Mouse (Mus musculus): Measurements from ENCODE around the gene Man1b1.

Gene Man1b1

DNA sequence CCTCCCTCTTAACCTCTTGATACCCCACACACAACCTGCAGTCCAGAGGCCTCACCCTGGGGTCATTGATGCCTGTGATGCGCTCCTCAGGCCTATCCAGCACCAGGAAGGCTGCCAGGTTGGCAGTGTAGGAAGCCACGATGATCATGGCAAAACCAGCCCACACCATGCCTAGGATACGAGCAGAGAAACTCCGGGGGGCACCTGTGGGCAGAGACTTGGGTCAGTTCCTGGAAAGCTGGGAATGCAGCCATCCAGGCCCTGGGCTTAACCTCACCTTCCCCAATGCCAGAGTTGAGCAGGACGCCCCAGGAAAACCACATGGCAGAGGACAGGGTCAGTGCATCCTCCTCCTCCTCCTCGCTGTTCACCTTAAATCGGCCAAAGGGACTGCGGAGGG lies 35.0 kb upstream of the Man1b1 start:
- POLR2A ChIA-PET: interaction anchor here in 3 of 4 experiments (0.5 to 2.0 kb wide), 4 partner anchors 17 to 70 kb away, joined by 3 to 7 read pairs (median 4); partner anchors contain the start of genes Anapc2 (in 1 of the 3) and Ssna1 (in 1 of the 3)
- CTCF ChIA-PET: interaction anchor here (0.5 to 2.5 kb wide), 5 partner anchors 18 to 103 kb away, joined by 3 to 6 read pairs (median 5); no protein-coding TSS in a partner anchor

DNA sequence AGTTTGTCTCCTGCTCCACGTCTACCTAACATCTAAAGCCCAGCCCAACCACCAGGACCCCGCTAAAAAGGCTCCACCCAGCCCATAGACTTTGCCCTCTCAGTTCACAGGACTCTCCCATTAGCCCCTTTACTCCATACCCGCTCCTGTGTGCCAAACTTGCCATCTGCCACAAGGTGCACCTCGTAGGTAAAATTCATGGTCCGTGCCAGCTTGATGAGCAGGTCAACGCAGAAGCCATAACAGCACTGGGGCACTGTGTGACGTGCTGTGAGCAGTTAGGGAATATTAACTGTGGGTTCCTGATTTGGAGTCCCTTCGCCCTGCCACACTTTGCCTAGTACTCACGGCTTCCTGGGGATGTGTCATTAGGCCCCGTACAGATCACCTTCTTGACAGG lies 34.1 kb upstream of the Man1b1 start:
- POLR2A ChIA-PET: interaction anchor here in 1 of 4 experiments (1.0 kb wide), 1 partner anchor 13 kb away, joined by 3 read pairs; no protein-coding TSS in a partner anchor
- CTCF ChIA-PET: interaction anchor here in 2 of 4 experiments (1.2 to 2.5 kb wide), 2 partner anchors 19 kb away, joined by 4 to 6 read pairs; no protein-coding TSS in a partner anchor

DNA sequence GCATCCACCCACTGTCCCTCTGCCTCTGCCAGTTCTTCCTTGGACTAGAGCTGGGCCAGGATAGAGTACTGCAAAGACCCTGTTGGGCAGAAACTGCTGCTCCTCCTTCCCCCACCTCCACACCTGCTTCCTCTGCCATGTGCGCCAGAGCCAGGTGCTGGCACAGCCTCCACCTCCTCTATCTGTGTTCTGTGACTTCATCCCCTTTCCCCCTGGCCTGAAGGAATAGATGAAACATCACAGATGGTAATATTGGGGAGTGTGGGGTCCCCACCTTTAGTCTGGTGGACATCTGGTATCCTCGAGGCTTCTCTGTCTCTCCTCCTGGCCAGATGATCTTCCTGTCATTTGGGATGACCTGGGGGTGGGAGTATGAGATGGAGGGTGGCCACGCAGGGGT lies 28.7 kb upstream of the Man1b1 start:
- ChIA-PET CTCF (interaction anchor here in 2 of 4 experiments (0.9 to 2.0 kb wide), 2 partner anchors 11 to 24 kb away, joined by 3 to 10 read pairs; no protein-coding TSS in a partner anchor), POLR2A (interaction anchor here in 2 of 4 experiments (1.0 to 4.2 kb wide), 2 partner anchors 8 to 13 kb away, joined by 3 to 25 read pairs; partner anchors contain the start of gene Lrrc26 (in 1 of the 2))

DNA sequence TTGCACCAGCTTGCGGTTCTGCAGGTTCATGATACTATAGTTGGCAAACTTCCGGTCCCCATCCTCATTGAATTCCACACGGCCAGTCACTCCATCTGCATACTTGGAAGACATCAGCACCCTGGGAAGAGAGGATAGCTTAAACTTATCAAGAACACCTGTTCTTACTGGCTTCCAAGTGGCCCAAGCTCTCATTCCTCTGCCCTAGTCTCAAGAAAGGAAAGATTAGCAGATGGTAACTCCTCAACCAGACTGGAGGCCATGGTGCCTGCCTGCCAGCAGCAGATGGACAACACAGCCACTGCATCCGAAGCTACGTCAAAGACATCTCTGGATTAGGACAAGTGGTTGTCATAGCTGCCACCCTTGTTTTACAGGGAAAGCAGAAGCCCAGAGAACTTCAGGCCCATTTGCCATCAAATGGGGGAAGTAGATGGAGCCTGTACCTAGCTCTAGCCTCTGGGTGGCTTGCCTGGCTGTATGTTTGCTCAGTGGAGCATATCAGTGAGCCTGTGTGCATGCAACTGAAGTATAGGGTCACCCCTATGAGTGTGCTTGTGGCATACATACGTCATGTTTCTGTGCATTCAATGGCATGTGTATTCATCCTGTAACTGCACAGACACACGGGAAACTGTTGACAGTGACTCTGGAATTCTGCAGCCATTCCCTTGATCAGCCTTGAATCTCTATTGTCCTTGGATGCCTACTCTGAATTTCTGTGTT lies 28.0 kb upstream of the Man1b1 start:
- CTCF ChIA-PET: interaction anchor here (0.5 to 2.0 kb wide), 11 partner anchors 11 to 244 kb away, joined by 3 to 10 read pairs (median 4); partner anchors contain the start of gene Lrrc26 (in 1 of the 4)

DNA sequence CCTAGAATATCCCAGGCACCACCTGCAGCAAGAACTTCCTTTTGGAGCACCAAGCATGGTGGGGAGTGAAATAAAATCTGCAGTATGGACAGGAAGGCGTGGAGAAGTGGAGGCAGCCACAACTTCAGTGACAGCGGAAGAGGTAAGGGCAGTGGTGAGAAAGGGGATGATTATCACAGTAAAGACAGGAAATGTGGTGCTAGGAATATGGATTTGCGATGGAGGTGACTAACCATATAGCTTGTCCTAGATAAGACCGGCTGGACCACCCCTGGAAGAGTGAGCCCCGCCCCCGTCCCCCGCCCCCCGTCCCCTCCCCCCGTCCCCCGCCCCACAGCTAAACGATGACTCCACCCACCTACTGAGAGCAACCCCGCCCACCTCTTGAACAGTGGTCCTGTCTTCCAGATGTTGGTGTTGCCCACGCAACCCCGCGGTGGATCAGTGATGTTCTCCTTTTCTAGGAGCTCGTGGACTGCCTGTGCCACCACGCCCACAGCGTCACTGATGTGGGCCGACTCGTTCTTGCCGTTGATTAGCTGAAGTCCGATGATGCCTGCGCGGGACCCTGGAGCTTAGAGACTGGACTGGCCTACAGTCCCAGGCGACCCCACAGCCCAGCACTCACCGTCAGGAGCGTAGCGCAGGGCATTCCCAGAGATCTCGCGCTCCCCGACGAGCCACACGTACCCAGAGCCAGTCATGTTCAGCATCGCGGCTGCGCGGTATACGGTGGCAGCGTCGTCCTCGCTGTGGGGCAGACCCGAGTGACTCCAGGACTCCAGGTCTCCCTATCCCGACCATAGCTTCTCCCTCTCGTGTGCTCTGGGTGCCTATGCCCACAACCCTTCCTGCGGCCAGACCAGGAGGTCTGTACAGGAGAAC lies 27.2 kb upstream of the Man1b1 start:
- ChIA-PET POLR2A (interaction anchor here in 3 of 4 experiments (0.7 to 4.2 kb wide), 21 partner anchors 11 to 219 kb away, joined by 3 to 25 read pairs (median 4); partner anchors contain the start of genes Anapc2 (in 1 of the 3), Entpd2 (in 1 of the 3), Lrrc26 (in 1 of the 3) and Man1b1 (in 1 of the 3)), CTCF (interaction anchor here (0.5 to 2.0 kb wide), 15 partner anchors 10 to 245 kb away, joined by 3 to 10 read pairs (median 4); partner anchors contain the start of genes Anapc2 (in 1 of the 4), Clic3 (in 1 of the 4), Lrrc26 (in 1 of the 4) and Ssna1 (in 1 of the 4))

More for the DNA sequence above, 28.0 kb upstream of the Man1b1 start:
- POLR2A ChIA-PET: interaction anchor here in 2 of 4 experiments (0.7 to 4.2 kb wide), 19 partner anchors 8 to 123 kb away, joined by 3 to 25 read pairs (median 4); partner anchors contain the start of genes Anapc2 (in 1 of the 2), Entpd2 (in 1 of the 2), Lrrc26 (in 1 of the 2) and Man1b1 (in 1 of the 2)

DNA sequence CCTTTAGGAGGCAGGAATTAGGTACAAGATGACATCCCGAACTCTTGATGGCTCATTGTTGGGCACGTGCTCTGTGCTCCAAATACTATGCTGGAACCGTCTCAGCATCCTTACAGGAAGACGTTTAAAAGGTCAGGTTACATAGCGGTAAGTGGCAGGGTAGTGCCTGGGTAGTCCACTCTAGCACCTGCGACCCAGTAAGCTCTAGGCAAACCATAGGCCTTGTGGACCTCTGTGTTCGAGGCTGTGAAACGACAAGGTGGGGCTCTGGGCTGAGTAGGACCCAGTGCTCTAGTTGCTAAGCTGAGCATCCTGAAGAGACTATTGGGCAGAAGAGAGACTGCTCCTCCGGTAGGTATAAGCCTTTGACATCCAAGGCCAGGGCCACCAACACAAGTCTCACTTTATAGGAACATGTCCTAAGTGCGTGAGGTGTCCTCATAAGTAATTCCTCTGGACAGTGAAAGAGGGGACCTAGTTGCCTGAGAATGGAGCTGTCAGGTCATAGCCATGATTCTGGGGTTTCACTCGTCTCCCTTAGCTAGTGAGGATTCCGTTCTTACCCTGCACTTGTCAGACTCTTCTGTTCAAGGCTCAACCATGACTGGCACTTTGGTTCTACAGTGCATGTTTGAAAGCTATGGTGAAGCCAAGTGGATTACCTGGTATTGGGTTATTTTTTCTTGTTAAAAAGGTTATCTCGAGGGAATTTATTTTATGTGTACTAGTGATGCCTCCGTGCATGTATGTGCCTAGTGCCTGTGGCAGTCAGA lies 26.4 kb upstream of the Man1b1 start:
- ChIA-PET CTCF (interaction anchor here in 3 of 4 experiments (0.5 to 2.0 kb wide), 6 partner anchors 11 to 34 kb away, joined by 3 to 10 read pairs (median 4); partner anchors contain the start of genes Anapc2 (in 1 of the 3) and Ssna1 (in 1 of the 3)), POLR2A (interaction anchor here in 3 of 4 experiments (0.6 to 4.2 kb wide), 19 partner anchors 13 to 220 kb away, joined by 3 to 25 read pairs (median 4); partner anchors contain the start of genes Anapc2 (in 1 of the 3), Entpd2 (in 1 of the 3), Lrrc26 (in 1 of the 3) and Man1b1 (in 1 of the 3))

DNA sequence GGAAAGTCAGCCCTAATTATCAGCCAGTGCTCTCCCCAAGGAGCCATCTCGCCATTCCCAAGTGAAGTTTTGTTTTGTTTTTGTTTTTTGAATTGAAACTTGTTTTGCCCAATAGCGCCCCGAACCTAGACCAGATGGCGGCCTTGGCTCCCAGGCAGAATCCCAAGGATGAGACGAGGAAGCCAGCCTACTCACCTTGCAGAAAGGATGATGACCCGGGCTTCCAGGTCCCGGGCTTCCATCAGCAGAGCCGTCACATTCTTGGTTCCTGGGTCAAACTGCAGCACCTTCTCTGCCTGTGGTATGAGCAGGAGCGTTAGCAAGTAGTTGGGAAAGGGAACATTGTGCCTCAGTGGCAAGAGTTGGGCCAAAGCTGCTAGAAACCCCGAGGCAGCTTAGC lies 22.0 kb upstream of the Man1b1 start:
- ChIA-PET POLR2A (interaction anchor here in 3 of 4 experiments (0.6 to 2.9 kb wide), 11 partner anchors 18 to 234 kb away, joined by 3 to 13 read pairs (median 4); partner anchors contain the start of genes AL732309.1 (in 1 of the 3), Anapc2 (in 1 of the 3), Man1b1 (in 1 of the 3) and Sapcd2 (in 1 of the 3)), CTCF (interaction anchor here in 3 of 4 experiments (0.5 to 2.9 kb wide), 7 partner anchors 17 to 82 kb away, joined by 3 to 16 read pairs (median 4); partner anchors contain the start of gene Tprn (in 1 of the 3))

DNA sequence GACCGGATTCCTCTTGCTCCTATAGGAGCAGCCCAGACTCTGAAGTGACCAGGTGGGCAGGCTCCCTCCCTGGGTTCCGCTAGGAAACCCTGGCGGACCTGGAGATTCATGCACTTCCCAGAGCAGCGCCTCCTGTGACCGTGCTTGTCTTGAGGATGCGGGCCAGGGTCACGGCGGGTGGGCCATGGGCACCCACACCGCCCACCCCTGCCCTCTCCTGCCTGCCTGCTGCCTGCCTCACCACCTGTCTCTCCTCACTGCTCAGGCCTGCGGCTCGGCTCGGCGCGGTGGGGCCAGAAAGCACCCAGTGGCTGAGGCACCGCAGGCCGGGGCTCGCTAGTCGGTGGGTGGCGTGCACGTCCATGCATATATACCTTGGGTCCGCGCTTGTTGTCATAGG lies 21.2 kb upstream of the Man1b1 start:
- POLR2A ChIA-PET: interaction anchor here in 3 of 4 experiments (0.6 to 2.9 kb wide), 26 partner anchors 9 to 236 kb away, joined by 3 to 13 read pairs (median 4); partner anchors contain the start of genes Anapc2 (in 2 of the 3), Ssna1 (in 2 of the 3), AL732309.1 (in 1 of the 3) and Man1b1 (in 1 of the 3)
- CTCF ChIA-PET: interaction anchor here (0.5 to 2.9 kb wide), 17 partner anchors 8 to 1823 kb away, joined by 3 to 16 read pairs (median 4); partner anchors contain the start of genes Anapc2 (in 1 of the 4), Ssna1 (in 1 of the 4) and Tprn (in 1 of the 4)

DNA sequence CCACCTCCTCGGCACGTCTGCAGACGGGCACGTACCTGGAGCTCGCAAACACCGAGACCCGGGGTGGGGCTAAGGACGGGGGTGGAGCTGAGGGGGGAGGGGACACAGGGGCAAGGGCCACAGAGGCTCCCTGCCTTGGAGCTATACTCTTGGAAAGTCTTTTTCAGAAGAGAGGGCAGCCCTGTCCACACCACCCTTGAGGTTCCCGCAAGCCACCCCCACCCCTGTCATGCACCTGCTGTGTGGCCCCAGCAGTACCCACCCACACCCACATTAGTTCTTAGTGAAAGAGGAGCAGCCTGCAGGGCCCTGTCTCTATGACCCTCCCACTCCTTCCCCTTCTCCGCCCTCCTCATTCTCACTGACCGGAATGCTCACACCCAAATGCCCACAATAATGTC lies 20.6 kb upstream of the Man1b1 start:
- ChIA-PET CTCF (interaction anchor here (0.7 to 2.9 kb wide), 12 partner anchors 9 to 1822 kb away, joined by 3 to 16 read pairs (median 4); partner anchors contain the start of genes Anapc2 (in 1 of the 4) and Ssna1 (in 1 of the 4)), POLR2A (interaction anchor here in 3 of 4 experiments (0.6 to 2.9 kb wide), 28 partner anchors 8 to 392 kb away, joined by 3 to 13 read pairs (median 4); partner anchors contain the start of genes Anapc2 (in 2 of the 3), Ssna1 (in 2 of the 3), AL732309.1 (in 1 of the 3) and Ehmt1 (in 1 of the 3))

DNA sequence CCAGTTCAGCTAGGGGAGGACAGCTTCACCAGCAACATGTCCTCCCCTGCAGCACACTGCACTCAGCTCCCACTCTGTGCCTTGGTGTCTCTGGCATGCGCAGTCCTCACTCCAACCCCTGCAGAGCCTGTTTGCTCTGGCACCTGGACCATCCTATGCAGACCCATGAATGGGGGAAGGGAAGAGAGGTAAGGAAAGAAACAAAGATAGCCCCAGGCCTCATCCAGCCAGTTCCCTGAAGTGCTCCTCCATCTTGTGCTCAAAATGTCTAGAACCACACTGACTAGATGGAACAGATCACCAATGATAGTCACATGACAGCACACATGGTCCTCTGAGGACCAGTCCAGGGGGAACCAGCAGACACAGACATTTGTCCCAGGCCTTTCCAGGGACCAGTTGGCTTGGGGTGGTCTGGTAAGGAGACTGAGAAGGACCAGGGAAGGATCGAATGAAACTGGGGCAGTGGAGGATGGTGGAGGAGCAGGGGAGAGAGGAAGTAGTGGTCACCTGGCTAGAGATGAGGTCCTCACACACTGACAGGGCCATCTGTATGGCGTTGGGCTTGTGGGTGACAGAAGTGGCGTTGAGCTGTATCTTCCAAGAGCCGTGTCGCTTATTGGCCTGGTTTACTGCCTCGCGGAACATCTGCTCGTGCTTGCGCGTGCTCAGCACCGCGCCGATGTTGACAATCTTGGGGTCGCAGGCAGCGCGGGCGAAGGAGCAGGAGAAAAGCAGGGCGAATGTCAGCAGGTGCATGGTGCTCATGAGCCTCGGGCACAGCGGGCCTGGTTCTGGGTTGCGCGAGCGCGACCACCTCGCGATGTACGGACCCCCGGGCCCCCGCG lies 13.8 kb upstream of the Man1b1 start:
- ChIA-PET POLR2A (interaction anchor here in 3 of 4 experiments (0.6 to 2.1 kb wide), 7 partner anchors 9 to 141 kb away, joined by 3 to 5 read pairs (median 3); partner anchors contain the start of genes Anapc2 (in 1 of the 3) and Ssna1 (in 1 of the 3)), CTCF (interaction anchor here in 2 of 4 experiments (0.6 to 2.1 kb wide), 5 partner anchors 9 to 347 kb away, joined by 4 to 7 read pairs (median 5); no protein-coding TSS in a partner anchor)

DNA sequence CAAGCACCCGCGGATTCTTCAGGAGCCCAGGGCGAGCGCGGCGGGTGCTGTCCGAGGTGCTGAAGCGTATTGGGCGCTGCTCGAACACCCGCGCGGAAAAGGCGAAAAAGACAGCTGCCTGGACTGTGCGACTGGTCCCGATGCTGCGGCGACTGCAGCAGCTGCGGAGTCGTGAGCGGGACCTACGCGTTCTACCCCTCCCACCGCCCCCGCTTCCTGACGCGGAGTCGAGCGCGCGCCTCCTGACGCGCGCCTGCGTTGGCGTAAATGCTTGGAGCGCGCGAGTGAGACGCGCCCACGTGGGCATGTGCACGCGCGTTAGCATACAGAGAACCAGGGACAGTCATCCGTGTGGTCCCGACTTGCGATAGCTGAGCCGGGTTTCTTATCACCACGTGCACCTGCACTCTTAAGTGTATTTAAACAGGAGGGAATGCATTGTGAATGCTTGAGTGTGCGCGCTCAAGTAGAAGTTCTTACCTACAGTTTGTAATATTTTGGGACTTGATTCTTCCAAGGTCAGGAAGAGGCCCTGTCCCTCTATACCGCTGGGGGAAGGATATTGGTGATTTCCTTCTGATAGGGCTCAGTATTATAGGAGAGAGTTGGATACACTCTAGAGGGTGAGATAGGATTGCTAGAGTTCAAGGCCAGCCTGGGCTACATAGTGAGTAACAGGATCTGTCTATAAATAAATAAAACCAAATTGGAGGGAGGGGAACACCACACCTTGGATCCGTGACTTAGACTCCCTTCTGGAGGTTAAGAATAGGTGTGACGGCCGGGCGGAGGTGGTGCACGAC lies 13.0 kb upstream of the Man1b1 start, which contains the start of gene Grin1:
Gene Grin1 (minus strand): TSS at position 217 of the 803 bp plus-strand sequence.
- CTCF ChIA-PET: interaction anchor here in 3 of 4 experiments (0.6 to 2.1 kb wide), 7 partner anchors 9 to 139 kb away, joined by 3 to 7 read pairs (median 4); partner anchors contain the start of gene Nrarp (in 1 of the 3)

DNA sequence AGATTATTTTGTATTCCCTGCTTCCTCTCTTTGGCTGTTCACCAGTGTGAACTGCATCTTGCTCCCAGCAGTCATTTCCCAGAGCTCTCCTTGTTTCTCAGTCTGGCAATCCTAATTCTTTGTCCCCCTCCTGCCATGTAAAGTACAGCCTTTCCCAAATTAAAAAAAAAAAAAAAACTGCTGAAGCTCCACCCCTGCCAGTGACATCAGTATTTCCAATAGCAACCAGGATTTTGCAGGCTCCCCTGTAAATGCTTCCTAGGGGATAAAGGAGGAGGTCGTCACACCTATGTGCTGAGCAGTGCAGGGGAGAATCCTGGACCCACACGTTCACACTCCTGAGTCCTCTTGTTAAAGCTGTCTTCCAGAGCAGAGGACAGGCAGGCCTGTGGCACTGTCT lies 12.1 kb upstream of the Man1b1 start:
- CTCF ChIA-PET: interaction anchor here in 3 of 4 experiments (0.6 to 2.1 kb wide), 7 partner anchors 15 to 109 kb away, joined by 3 to 7 read pairs (median 4); partner anchors contain the start of gene Abca2 (in 1 of the 3)

More for the DNA sequence above, 13.0 kb upstream of the Man1b1 start, which contains the start of gene Grin1:
- POLR2A ChIA-PET: interaction anchor here in 3 of 4 experiments (0.5 to 2.1 kb wide), 12 partner anchors 7 to 1188 kb away, joined by 3 to 6 read pairs (median 3); partner anchors contain the start of genes Anapc2 (in 1 of the 3), Lrrc26 (in 1 of the 3) and Ssna1 (in 1 of the 3)

DNA sequence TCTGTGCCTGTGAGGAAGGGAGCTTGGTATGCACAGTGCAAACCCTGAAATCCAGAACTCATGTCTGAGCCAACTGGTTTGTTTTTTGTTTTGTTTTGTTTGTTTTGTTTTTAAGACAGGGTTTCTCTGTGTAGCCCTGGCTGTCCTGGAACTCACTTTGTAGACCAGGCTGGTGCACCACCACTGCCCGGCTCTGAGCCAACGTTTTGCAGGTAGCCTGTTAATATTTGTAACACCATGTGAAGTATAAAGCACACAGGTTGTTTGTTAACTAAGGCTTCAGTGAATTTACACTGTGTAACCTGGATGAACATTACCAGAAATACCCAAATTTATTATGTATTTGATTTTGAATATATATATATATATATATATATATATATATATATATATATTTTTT lies 6.1 kb upstream of the Man1b1 start:
- POLR2A ChIA-PET: no interaction called here
- CTCF ChIA-PET: interaction anchor here in 1 of 4 experiments (0.6 kb wide), 1 partner anchor 47 kb away, joined by 4 read pairs; no protein-coding TSS in a partner anchor

More for the DNA sequence above, 12.1 kb upstream of the Man1b1 start:
- POLR2A ChIA-PET: interaction anchor here in 3 of 4 experiments (0.6 to 2.1 kb wide), 9 partner anchors 8 to 583 kb away, joined by 3 to 6 read pairs (median 4); partner anchors contain the start of genes Lrrc26 (in 1 of the 3) and Tprn (in 1 of the 3)
